Mouse (Mus musculus) midbrain, postnatal 0 days (tissue): ENCODE data around the gene Osbpl10. TPM values are rescaled to one million over a fixed set of nuclear protein-coding genes. Genes with fewer than 3 reads are reported as not detected.
A peak's percentile ranks its signal among the peaks of the same experiment; 100 is the strongest.

ENCODE experiments used
- ATAC-seq: fragments of 200-750 bp; cut with Nextera tagmentation; 2 replicates; pipeline ENCODE4 v1.8.0; 2017; ENCODE audit warnings: moderate number of reproducible peaks, mild to moderate bottlenecking, moderate TSS enrichment, moderate library complexity; ENCODE audit not compliant: low FRiP score
- DNase-seq: peaks from one replicate; pipeline ENCODE4 v3.0.0-alpha.2; 2015; ENCODE audit warnings: low spot score
- H3K27ac ChIP-seq: fragments of 300-500 bp; sonication (generic); 2 replicates; pipeline ENCODE4 v1.5.1; 2014; ENCODE audit warnings: low read depth, mild to moderate bottlenecking, low read length, mixed read lengths
- H3K27me3 ChIP-seq: fragments of 300-500 bp; sonication (generic); 2 replicates; pipeline ENCODE4 v1.6.1; 2014; ENCODE audit warnings: low read length, control low read depth, mixed read lengths; ENCODE audit not compliant: insufficient read depth
- H3K36me3 ChIP-seq: fragments of 300-500 bp; sonication (generic); 2 replicates; pipeline ENCODE4 v1.6.1; 2014; ENCODE audit warnings: low read length, control low read depth, mixed read lengths; ENCODE audit not compliant: insufficient read depth
- H3K4me1 ChIP-seq: fragments of 300-500 bp; sonication (generic); 2 replicates; pipeline ENCODE4 v1.6.1; 2014; ENCODE audit warnings: mild to moderate bottlenecking, control low read depth, antibody characterized with exemption, low read length, mixed read lengths; ENCODE audit not compliant: insufficient read depth
- H3K4me2 ChIP-seq: fragments of 300-500 bp; sonication (generic); 2 replicates; pipeline ENCODE4 v1.6.1; 2014; ENCODE audit warnings: low read depth, mild to moderate bottlenecking, low read length, mixed read lengths; ENCODE audit not compliant: poor library complexity, severe bottlenecking
- H3K4me3 ChIP-seq: fragments of 300-500 bp; sonication (generic); 2 replicates; pipeline ENCODE4 v1.5.1; 2014; ENCODE audit warnings: low read depth, mild to moderate bottlenecking, low read length, moderate library complexity
- H3K9ac ChIP-seq: fragments of 300-500 bp; sonication (generic); replicated peaks from 2 replicates; pipeline ENCODE4 v1.6.1; 2014; ENCODE audit warnings: mild to moderate bottlenecking, low read length, moderate library complexity, mixed read lengths; ENCODE audit not compliant: poor library complexity, severe bottlenecking
- H3K9me3 ChIP-seq: fragments of 300-500 bp; sonication (generic); 2 replicates; pipeline ENCODE4 v1.6.1; 2016; ENCODE audit warnings: low read length, control low read depth
- CTCF ChIP-seq: IDR thresholded peaks from 2 replicates; pipeline ENCODE4 v1.5.1; 2016; ENCODE audit warnings: antibody characterized with exemption, mild to moderate bottlenecking
- WGBS: fragments of 180-500 bp; shearing (Covaris S2); extraction: QIAGEN DNeasy Blood & Tissue Kit; methylation state at CpG from one replicate; pipeline ENCODE4 v1.1.7; 2014; 5-methylcytosine and 5-hydroxymethylcytosine counted together
- polyA plus RNA-seq: library from polyadenylated mRNA; unstranded; fragments of >200 nt; fragmentation: Nextera tagmentation; extraction: Ambion mirVana; gene quantifications from 2 replicates; pipeline ENCODE4 v1.2.1, GENCODE M21; 2015
- total RNA-seq: library from RNA; depleted of rRNA; stranded (reverse); fragments of >200 nt; gene quantifications from 2 replicates; pipeline ENCODE4 v1.2.3, GENCODE M21; 2014

Osbpl10 gene
- total and polyA plus RNA-seq, 2 experiments from 2014 or later, result 3.2 to 23.5 TPM

- WGBS, result 41% methylated on average over 20 of the region's 21 CpGs
- Histone ChIP-seq H3K36me3 (no peaks in the 10 kb centered on the region), H3K4me2 (no peak overlapping the region), H3K4me1 (no peaks in the 10 kb centered on the region), H3K4me3 (no peak overlapping the region), H3K27me3 (no peaks in the 10 kb centered on the region), H3K9me3 (no peaks in the 10 kb centered on the region), H3K9ac (no peak overlapping the region), H3K27ac (no peak overlapping the region)
- no peak for DNase-seq
- no peak for ATAC-seq
- TF ChIP-seq CTCF, result no peak
Measured at GRCm38 (mm10) chr9:115215830-115216701, 237.7 kb downstream of the Osbpl10 start.

- DNase-seq (no peak), ATAC-seq (no peak)
- no peak overlapping the region for H3K9ac ChIP-seq
- no peaks in the 10 kb centered on the region for H3K9me3 ChIP-seq
- no peak overlapping the region for H3K4me3 ChIP-seq
- no peak for TF ChIP-seq CTCF
- no peak overlapping the region for H3K4me2 ChIP-seq
- no peaks in the 10 kb centered on the region for H3K4me1 ChIP-seq
- H3K36me3 ChIP-seq, result no peaks in the 10 kb centered on the region
- H3K27ac ChIP-seq, result no peak overlapping the region
- H3K27me3 ChIP-seq, result no peaks in the 10 kb centered on the region
- WGBS, result 40% methylated on average over 9 of the region's 9 CpGs
Measured at GRCm38 (mm10) chr9:115217984-115218383, 239.6 kb downstream of the Osbpl10 start.

- Histone ChIP-seq H3K4me1 (no peaks in the 10 kb centered on the region), H3K9me3 (no peaks in the 10 kb centered on the region), H3K9ac (no peak overlapping the region), H3K4me2 (no peak overlapping the region), H3K36me3 (no peaks in the 10 kb centered on the region), H3K27ac (no peak overlapping the region), H3K4me3 (no peak overlapping the region), H3K27me3 (no peaks in the 10 kb centered on the region)
- ATAC-seq (no peak), DNase-seq (no peak)
- WGBS, result 88% methylated on average over 7 of the region's 7 CpGs
- no peak for TF ChIP-seq CTCF
Measured at GRCm38 (mm10) chr9:115220466-115220865, 242.1 kb downstream of the Osbpl10 start.

- no peak for TF ChIP-seq CTCF
- H3K9me3 ChIP-seq, result no peaks in the 10 kb centered on the region
- no peaks in the 10 kb centered on the region for H3K4me1 ChIP-seq
- DNase-seq (no peak), ATAC-seq (no peak)
- no peak overlapping the region for H3K4me3 ChIP-seq
- no peaks in the 10 kb centered on the region for H3K36me3 ChIP-seq
- no peaks in the 10 kb centered on the region for H3K27me3 ChIP-seq
- H3K4me2 ChIP-seq, result no peak overlapping the region
- WGBS, result 91% methylated on average over 7 of the region's 7 CpGs
- H3K27ac ChIP-seq, result no peak overlapping the region
- no peak overlapping the region for H3K9ac ChIP-seq
Measured at GRCm38 (mm10) chr9:115221265-115221664, 242.9 kb downstream of the Osbpl10 start.

- Histone ChIP-seq H3K4me2 (no peak overlapping the region), H3K36me3 (peaks cover 3% of the 10 kb centered on the region; the same call in 1 of the 2 replicates), H3K4me3 (no peak overlapping the region), H3K4me1 (no peaks in the 10 kb centered on the region), H3K27me3 (no peaks in the 10 kb centered on the region), H3K9ac (no peak overlapping the region), H3K27ac (no peak overlapping the region), H3K9me3 (no peaks in the 10 kb centered on the region)
- ATAC-seq (peak; percentile 31; the same call in 1 of the 2 replicates), DNase-seq (no peak)
- no peak for TF ChIP-seq CTCF
- 19% methylated on average over 7 of the region's 7 CpGs for WGBS
Measured at GRCm38 (mm10) chr9:115224744-115225354, 246.5 kb downstream of the Osbpl10 start.

- ATAC-seq, result no peak
- Histone ChIP-seq H3K27ac (no peak overlapping the region), H3K36me3 (peaks cover 4% of the 10 kb centered on the region; the same call in 1 of the 2 replicates), H3K27me3 (no peaks in the 10 kb centered on the region), H3K4me1 (no peaks in the 10 kb centered on the region), H3K9ac (no peak overlapping the region), H3K9me3 (no peaks in the 10 kb centered on the region), H3K4me2 (no peak overlapping the region), H3K4me3 (no peak overlapping the region)
- no peak for DNase-seq
- 74% methylated on average over 4 of the region's 4 CpGs for WGBS
- no peak for TF ChIP-seq CTCF
Measured at GRCm38 (mm10) chr9:115229145-115229544, 250.8 kb downstream of the Osbpl10 start.
